Mouse (Mus musculus): Measurements from ENCODE around the gene Sepsecs.

GRCm38 (mm10) chr5:52611315-52611895, 58.1 kb downstream of the Sepsecs start:
- TF ChIP-seq CTCF (IDR thresholded peaks at IDR 0.05) (no peak), EP300 (IDR thresholded peaks at IDR 0.05) (no peak)
